Mouse (Mus musculus) CD8-positive naive resting alpha-beta T cell, adult 2 months (primary cell): Measurements from ENCODE around the gene Ankrd33b.

Experiments used
- DNase-seq, 2 experiments: peaks; one replicate each; pipeline ENCODE4 v3.0.0; 2022; ENCODE audit warnings: low read depth in 2 of 2, low spot score in 2 of 2

Gene Ankrd33b

DNA sequence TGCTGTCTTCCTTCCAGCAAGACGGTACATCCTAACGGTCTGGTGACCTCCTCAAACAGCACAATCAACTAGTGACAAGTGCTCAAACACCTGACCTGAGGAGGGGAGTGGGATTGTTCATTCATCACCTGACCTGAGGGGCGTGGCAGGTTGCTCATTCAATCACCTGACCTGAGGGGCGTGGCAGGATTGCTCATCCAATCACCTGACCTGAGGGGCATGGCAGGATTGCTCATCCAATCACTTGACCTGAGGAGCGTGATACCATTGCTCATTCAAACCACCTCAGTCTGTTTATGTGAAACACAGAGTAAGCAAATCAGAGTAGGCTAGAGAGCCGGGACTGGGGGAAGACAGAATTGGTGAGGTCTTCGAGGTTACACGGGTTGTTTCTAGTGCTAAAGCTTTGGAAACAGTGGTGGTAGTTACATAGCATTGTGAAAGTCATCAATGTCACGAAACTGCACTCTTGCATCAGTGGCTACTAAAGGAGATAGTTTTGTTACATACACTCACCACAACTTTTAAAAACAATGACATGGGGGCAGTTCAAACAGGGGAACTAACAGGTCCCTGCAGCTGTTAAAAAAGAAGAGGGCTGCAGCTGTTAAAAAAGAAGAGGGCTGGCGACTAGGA is 28.8 kb downstream of the Ankrd33b start:
- DNase-seq = no peak

DNA sequence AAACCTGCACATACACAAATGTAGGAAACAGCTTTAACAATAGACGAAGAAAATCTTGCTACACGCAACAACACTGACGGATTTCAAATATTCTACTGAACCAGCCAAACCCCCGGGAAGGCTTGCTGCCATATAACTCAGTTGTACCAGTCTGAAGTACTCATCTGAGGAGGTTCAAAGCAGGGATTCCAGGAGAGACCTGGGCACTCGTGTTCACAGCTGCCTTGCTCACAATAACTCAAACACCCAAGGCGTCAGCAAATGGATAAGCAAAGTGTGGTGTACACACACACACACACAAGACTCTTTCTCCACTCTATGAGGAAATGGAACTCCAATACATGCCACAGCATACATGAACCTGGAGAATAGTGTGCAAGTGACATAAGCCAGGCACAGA is 29.5 kb downstream of the Ankrd33b start:
- DNase-seq = no peak

DNA sequence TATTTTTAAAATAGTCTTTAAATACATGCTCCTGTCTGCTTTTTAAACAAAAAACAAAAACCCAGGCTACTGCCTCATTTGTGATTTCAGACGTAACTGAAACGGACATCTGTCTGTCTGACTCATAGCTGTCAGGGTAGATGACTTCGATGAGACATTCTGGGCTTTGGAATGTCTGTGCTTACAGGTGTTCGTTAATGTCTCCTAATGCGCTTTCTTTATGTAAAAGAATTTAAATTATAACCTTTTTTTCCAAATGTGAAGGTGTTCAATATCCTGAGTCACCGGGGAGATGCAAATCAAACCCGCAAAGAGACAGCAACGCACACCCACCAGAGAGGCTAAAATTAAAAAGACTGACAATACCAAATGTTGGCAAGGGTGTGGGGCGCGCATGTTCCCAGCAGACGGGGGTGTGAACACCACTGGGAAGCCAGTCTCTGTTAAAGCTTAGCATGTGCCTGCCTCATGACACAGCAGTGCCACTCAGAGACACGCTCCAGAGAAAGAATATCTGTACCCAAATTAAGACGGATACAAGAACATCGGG is 30.3 kb downstream of the Ankrd33b start:
- DNase-seq = no peak

DNA sequence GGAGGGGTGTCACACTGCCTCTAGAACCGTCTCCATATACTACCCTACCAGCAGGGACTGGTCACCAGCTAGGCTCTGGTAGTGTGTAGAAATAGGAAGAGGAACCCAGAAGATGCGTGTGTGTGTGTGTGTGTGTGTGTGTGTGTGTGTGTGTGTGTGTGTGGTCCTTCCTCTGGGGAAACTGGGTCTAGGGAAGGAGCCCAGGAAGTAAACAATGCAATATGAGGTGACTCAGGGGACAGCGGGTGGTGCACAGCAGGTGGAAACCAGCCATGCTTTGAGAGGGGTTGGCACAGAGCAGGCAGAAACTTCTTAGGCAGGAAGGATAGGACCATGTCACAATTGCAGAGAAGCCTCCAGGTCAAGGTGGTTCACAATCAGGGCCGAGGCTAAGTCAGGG is 30.8 kb downstream of the Ankrd33b start:
- no peak for DNase-seq

DNA sequence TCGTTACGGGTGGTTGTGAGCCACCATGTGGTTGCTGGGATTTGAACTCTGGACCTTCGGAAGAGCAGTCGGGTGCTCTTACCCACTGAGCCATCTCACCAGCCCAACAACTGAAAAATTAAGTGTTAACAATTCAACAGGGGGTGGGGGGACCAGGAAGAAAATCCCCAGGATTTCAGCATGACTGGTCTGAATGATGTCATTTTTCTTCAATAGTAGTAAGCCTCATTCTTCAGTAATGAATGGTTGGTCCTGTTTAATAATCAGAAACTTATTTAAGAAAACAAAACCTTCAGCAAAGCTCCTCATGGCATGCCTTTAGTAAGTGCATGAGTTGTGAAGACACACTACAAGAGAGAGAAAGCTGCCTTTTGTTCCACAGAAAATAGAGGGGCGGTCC is 32.7 kb downstream of the Ankrd33b start:
- DNase-seq = no peak

DNA sequence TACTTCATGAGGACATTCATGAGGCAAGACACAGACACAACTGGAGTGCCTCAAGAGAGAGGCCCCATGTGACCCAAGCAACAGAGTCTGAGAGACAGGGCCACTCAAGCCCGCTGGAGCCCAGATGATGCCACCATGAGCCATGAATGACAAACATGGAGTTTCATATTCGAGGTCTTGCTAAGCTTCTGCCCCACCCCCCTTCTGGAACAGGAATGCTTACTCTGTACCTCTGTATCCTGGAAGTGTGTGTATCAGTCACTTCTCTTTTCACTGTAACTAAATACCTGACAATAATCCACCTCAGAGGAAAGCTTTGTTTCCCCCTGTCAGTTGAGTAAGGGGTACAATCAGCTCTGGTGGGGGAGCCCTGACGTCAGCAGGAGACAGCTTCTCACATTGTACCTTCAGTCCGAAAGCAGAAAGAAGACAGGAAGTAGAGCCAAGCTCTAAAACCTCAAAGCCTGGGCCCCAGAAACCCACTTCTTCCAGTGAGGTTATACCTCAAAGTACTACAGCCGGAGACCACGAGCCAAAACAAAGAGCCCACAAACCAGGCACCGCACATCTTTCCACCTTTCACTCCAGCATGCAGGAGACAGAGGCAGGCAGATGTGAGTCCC is 34.9 kb downstream of the Ankrd33b start:
- DNase-seq = no peak

DNA sequence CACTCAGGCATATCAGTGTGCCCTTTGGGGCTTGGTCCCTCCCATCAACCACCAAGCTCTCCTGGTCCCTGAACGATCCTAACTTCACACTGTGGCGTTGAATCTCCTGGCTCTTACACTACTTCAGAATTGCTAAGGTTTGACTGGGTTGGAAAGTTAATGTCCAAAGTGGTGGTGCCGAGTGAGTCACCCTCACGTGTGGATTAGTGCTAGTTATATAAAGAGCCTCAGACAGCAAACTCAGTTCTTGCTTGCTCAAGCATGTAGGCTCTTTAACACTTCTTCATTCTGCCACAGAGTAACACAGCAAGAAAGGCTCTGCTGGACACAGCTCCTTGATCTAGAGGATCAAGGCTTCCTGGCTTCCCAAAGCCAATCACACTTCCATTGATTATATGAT is 35.8 kb downstream of the Ankrd33b start:
- no peak for DNase-seq

DNA sequence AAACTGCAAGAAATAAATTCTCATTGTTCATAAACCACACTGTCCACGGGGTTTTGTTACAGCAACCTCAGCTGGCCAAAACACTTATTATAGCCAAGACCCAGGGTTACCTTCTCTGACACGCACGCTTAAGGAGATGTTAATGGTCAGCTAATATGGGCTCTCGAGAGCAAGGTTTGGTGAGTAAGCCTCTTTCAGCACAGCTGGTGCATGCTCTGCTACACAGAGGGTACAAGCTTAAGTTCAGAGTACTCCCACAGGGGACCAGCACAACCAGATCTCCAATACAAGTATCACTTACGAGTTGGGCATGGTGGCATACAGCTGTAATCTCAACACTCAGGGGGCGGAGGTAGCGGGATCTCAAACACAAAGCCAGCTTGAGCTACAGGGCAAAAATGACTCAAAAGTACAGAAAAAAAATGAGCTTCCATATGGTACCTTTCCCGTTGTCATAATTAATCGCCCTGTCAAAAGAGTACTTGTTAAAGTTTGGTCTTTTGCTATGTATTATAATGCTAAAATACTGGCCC is 39.4 kb downstream of the Ankrd33b start:
- DNase-seq = no peak

DNA sequence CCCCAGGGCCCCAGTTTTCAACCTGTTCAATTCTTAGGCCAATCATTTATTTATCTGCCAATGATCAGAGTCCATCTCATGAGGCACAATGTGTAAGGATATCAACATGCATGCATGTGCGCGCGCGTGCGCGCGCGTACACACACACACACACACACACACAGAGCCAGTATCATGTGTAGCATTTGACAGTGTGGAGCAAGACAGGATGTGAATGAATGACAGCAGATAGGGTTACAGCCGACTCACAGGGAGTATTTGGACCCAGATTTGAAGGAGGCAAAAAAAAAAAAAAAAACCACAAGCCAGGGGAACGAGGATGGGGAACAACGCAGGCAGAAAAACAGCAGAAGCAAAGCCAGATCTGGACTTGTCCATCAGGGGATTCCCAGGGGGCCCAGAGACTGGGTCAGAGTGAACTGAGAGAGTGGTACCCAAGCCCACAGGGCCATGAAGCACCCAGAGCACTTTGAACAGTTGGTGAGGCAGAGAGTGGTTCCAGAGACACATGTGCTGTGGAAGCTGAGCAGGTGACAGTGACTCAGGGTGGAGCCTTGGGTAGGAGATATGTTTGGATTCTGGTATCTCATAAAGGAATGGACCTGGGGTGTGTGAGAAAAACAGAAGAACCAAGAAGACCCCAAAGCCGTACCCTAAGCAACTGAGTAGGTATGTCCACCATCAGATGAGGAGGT is 41.7 kb downstream of the Ankrd33b start:
- no peak for DNase-seq

DNA sequence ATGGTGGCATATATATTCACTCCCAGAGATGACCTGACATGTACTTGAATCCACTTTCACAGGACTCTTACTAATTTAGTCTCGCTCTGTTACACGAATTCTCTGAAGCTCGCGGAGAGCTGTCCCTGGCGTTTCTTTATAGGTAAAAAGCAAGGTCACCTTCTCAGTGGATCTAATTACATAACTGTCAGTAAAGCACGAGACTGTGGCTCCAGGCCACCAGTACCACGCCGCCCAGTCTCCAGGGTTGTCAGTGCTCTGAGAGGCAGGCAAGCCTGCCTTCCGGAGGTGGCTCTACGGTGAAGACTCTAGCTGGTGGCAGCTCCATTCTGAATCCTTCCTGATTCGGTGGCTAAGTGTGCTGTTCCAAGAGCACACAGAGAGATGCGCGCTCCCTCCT is 43.0 kb downstream of the Ankrd33b start:
- no peak for DNase-seq

DNA sequence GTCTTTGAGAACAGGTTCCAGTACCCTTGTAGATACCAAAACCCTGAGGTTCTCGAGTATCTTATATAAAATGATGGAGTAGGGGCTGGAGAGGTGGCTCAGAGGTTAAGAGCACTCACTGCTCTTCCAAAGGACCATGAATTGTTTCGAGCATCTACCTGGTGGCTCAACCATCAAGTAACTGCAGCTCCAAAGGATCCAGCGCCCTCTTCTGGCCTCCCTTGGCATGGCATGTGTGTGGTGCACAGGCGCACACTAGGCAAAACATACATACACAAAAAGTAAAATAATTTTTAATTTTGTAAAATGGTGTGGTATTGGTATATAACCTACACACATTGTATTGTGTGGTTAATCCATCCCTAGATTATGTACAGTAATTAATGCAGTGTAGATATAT is 43.8 kb downstream of the Ankrd33b start:
- no peak for DNase-seq

DNA sequence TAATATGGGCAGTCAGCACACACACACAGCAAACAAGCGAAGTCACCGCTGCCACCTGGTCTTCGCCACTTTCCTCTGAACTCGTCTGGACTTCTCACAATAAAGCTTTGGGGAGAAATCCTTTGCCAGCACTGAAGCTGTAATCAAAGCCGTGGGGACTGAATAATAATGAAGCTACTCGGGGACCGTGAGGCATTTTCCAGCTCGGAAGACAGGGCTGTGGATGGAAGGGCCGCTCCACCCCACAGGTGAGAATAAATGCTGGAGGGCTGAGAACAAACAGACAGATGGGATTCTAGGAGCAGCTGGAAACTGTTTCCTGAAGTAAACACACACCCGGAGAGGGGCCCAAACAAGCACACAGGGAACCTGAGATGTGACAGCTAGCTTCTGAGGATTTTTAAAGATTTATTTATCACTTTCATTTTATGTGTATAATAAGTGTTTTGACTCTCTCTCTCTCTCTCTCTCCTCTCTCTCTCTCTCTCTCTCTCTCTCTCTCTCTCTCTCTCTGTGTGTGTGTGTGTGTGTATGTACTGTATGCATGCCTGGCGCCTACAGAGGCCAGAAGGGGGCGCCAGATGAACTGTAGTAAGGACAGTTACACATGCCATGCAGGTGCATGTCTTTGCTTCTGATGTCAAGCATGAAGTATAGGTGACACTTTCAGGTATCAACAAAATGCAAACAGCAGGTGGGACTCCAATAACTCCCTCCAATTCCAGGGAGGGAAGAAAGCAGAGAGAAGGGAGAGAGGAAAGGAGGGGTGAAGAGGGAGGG is 46.7 kb downstream of the Ankrd33b start:
- DNase-seq = no peak

DNA sequence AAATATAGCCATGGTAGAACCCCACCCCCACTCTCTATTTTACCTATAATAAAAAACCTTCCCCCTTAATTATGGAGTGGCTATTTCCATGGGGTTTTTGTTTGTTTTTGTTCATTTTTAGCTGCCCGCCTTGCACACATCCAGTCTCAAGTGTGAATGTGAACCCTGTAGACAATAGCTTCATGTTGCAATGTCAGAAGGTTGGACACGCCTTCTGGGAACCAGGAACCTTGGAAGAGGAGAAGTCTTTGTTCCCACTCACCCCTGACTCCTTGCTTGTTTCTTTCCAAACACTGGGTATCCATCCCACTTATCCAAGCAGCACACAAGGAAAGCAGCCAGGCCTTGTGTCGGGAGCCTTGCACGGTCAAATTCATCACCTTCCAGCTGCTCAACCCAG is 48.5 kb downstream of the Ankrd33b start:
- no peak for DNase-seq

DNA sequence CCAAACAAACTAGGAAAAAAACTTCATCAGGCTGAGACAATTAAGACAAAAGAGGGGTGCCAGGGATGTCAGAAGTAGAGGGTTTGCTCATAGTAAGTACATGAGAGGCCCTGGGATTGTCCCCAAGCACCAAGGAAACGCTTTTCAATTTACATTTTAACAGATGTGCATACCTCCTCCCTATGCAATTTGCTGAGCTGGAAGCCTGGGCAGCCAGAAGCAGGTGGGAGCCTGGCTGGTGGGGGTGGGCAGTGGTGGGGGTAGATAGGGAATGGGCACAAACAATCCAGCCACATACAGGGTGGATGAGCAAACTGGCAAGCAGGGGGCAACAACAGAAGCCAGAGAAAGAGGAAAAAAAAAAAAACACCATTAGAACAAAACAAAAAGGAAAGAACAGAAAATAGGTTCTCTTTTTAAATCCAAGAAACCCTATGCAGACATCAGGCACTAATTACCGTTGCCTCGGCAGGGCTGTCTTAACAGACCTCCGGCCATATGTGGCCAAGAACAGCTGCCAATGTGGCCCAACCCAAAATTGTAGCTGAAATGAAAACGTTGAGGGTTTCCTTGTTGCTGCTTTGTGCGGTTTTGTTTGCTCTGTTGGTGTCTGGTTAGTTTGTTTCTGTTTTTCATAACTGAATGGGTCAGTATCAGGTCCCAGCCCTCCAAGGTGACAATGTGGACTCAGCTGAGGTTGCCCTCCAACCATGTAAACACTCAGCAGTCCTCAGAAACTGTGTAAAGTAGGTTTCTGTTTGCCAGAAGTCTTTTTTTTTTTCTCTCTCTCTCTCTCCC is 49.2 kb downstream of the Ankrd33b start:
- no peak for DNase-seq

DNA sequence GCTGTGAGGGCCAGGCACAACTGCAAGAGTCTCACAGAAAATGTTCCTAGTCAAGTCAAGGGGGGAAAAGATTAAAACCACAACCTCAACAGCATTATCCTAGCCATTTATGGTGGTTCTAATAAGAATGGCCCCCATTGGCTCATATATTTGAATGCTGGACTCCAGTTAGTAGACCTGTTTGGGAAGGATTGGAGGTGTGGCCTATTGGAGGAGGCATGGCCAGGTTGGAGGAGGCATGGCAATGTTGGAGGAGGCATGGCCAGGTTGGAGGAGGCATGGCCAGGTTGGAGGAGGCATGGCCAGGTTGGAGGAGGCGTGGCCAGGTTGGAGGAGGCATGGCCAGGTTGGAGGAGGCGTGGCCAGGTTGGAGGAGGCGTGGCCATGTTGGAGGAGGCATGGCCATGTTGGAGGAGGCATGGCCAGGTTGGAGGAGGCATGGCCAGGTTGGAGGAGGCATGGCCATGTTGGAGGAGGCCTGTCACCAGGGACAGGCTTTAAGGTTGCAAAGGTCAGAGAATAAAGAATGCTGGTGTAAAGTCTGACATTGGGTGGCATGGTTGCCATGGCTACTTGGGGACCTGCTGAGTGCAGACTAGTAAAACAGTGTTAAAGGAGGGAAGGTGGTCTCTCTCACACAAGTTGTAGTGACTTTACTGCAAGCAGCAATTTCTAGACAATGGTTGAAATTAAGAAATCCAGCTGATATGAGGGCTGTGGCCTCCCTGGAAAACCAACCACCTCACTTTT is 50.3 kb downstream of the Ankrd33b start:
- no peak for DNase-seq

DNA sequence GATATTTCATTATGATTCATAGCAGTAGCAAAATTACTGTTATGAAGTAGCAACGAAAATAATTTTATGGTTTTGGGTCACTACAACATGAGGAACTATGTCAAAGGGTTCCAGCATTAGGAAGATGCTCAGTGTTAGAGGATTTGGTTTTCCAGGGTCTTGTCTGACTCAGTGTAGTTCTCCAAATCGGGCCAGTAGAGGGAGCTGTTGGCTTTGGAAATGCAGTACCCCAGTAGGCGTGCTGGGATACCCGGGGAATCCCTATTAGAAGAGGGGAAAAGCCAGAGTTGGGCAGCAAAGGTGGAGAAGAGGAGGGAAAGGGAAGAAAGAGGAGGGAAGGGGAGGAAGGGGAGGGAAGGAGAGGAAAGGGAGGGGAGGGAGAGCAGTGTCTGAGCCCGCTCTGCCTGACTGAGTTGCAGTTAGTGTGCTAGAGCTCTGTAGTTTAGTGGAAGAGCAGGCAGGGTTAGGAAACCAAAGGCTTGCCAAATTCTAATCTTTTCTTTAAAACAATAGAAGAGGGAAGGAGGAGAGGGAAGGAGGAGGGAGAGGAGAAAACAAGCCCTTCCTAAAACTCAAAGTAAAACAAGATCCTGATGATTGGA is 51.8 kb downstream of the Ankrd33b start:
- peak in 1 of 2 experiments; percentile 26 for DNase-seq

DNA sequence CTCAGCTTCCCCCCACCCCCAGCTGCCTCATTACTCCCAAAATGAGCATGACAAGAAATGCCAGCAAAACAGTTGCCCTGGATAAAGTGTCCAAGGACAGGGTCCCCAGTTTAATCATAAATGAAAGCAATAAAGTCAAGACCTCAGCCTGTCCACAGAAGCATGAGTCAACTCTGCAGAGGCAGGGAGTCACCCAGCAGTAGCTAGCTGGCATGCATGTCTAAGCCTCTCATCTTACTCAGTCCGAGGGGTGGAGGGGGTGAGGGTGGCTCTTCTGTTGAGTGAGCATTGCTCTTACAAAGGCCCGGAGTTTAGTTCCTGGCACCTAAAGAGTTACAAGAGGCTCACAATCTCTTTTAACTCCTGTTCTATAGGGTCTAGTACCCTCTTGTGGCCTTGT is 55.5 kb downstream of the Ankrd33b start:
- DNase-seq = no peak

DNA sequence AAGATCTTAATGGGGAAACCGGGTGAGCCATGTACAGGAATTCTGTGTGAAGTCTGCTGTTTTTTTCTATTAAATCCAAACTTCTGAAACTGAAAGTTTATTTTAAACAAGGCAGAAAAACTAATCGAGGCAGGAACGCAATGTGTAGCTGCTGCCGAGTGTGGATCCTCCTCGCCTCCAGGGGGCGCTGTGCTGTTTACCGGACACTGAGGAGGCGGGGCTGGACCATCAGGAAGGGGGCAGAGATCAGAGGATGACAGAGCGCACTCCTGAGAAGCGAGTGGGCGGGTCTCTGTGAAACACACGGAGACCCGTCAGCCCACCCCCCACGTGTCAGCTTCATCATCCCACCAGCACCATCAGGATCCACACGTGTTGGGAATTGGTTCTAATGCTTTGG is 58.0 kb downstream of the Ankrd33b start:
- DNase-seq = no peak

DNA sequence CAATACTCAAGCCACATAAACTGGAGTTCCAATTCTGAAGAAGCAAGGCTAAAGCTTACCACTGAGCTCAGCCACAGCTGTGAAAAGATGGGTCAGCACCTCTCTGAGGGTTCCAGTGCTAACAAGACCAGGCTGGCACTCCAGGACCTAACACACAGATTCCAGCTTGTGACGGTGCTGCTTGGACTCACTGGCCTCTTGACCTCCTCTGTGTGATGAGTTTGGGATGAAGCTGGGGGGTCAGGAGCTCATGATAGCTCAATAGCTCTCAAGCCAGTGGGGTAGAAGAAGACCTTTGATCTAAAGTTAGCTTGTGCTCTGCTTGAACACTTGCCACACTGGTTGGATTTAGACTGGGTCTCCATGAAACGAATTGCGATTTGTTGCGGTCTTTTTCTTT is 60.8 kb downstream of the Ankrd33b start:
- no peak for DNase-seq
